Mouse (Mus musculus): Measurements from ENCODE around the gene Fh1.
A peak's percentile ranks its signal among the peaks of the same experiment; 100 is the strongest.

Fh1 gene

DNA sequence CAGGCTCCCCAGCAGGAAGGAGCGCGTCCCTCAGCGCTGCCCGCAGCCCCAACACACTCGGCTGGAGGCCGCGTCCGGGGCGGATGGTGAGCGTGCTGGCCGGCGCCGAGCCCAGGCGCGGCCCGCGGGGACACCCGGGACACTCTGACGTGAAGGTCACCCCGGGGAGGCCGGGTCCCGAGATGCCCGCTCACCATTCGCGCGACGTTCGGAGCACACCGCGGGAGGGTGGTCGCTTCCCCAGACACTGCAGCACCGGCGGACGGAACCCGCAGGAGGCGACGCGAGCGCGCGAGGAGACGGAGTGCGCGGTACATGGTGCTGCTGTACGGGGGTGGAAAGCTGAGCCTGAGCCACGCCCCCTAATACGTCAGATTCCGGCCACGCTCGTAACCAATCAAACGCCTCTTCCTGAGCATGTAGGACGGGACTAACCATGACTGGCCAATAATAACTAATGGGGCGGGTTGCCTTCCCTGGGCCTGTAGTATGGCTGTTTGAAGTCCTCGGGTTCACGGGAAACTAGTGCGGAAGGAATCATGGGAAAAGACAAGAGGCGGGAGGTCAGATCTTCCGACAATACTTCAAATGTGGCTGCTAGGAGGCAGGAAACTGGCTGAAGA is at the start of gene Fh1:
Gene Fh1 (minus strand): TSS at position 379 of the 623 bp plus-strand sequence.
- DNase-seq (ENCODE audit: low read depth) = peak; percentile 92

DNA sequence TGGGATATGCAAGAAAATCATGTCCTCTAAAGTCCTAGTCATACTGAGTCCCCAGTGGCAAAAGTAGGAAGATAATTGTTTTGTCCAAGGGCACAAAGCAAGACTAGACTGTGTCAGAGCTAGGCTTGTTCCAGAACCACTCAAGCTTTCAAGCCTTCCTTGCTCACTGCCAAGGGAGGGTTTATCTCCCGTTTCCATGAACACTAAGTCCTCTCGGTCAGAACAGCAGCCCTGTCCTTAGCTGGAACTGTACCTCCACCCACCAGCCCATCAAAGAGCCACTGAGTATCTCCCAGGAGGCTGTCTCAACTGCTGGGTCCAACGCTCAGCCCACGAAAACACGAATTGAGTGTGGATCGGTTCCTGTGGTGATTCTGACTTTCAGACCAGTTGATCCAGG is 49.7 kb upstream of the Fh1 start:
- DNase-seq (ENCODE audit: low read depth) = no peak

DNA sequence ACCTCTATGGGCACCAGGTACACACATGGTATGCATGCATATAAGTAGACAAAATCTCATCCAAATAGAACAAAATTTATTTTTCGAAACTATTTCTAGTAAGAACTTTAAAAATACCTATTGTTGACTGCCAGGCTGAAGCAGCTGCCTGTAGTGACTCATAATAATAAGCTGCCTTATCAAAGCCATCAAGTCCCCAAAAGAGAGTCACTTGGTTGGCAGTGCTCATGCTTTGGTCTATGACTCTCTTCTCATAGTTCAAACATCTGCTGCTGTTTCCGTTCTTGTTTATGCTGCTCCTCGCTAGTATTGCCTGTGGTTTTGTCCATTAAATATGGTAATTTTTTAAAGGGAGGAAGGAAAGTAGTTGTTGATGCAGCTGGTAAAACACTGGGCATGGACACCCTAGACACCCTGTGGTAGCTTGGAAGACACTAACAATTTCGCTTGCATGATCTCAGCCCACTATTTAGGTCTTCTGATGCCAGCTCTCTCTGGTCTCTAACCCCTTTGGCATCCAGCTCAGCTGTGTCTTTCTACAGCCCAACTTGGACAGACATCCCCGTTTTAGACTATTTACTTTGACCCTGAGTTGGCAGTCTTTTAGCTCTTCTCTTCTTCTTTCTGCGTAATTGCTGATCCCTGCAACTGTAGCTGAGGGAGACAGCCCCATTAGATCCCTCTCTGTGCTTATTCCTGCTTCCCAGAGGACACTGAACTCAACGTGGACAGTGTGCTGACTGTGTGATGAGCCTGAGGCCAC is 48.3 kb upstream of the Fh1 start:
- no peak for DNase-seq (ENCODE audit: low read depth)

DNA sequence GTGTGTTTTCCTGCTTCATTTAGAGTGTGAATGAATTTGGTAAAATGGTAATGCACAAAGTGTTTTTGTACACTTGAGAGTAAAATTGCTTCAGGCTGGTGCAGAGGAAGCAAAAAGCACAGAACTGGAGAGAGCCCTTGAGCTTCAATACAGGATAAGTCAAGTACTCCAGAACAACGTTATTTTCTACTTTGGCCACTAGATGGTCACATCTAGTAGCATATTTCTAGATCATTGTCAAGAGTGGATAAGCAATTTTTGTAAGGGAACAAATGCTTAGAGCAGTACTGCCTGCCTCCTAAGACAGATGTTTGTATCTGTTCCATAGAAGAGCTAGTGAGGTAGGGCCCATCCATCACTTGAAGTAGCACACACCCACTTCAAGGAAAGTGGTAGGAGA is 46.2 kb upstream of the Fh1 start:
- no peak for DNase-seq (ENCODE audit: low read depth)

DNA sequence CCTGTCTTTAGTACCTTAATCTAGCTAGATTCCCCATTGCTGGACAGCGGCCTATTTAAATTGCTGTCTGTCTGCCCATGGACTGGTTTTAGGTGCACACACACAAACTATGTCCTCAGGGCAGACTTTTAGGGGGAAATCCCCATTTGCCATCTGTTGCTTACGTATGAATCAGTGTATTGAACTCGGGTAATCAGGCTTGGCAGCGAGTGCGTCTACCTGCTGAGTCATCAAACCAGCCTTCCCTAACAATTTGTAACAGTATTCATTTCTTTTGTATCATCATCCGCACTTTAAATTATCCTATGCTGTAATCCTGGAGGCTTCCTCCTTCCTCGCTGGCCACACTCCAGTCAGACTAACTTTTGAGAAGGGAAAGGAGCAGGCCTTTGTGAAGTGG is 44.6 kb upstream of the Fh1 start:
- no peak for DNase-seq (ENCODE audit: low read depth)

DNA sequence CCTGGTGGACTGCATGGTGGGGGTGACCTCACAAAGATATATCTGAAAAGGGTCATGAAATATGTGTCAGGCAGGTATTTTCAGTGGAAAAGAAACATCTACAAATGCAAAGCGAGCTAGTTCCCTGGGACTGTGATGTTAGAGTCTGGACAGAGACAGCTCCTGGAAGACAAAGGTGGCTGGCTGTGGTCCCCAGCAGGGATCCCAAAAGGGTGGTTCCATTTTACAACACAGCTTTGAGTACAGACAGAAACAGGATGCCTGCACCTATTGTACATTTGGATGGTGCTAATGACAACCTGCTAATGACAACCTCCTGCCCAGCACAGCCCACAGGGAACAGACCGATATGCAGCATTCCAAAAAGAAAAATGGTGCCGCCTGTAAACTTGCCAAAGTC is 44.0 kb upstream of the Fh1 start:
- DNase-seq (ENCODE audit: low read depth) = no peak

DNA sequence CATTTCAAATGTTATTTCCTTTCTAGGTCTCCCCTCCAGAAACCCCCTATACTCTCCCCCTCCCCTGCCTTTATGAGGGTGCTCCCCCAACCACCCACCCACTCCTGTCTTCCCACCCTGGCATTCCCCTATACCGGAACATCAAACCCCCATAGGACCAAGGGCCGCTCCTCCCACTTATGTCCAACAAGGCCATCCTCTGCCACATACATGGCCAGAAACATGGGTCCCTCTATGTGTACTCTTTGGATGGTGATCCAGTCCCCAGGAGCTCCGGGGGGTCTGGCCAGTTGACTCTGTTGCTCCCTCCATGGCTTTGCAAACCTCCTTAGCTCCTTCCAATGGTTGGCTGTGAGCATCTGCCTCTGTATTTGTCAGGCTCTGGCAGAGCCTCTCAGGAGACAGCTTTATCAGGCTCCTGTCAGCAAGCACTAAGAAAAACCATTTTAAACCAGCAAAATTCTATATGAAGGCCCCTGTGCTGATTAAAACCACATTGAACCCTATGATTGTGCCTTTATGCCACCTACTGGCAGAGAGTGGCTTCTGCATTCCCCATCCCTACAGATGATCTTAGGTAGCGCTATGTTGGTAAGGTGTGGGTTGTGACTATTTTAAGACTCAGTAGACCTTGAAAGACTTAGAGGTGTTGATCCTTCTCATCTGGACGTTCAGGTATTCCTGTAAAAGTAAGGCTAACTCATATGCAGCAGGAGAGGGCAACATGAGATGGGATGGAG is 43.4 kb upstream of the Fh1 start:
- peak; percentile 13 for DNase-seq (ENCODE audit: low read depth)

DNA sequence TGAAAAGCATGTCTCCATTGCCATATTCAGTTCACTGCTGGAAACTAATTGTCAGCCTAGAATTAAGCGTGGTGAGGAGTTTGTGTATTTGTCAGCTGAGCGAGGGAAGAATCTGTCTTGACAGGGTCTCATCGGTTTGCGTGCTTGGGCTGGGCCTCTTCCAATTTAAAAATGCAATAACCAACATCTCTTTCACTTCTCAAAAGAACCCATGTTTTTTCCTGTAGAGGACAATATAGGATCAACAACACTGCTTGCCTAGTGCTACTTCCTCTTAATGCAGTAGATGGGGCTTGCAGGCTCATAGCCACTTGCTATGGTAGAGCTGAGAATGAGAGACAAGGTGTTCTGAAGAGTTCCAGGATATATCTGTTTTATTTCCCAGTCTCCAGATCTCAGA is 34.5 kb upstream of the Fh1 start:
- no peak for DNase-seq (ENCODE audit: low read depth)

DNA sequence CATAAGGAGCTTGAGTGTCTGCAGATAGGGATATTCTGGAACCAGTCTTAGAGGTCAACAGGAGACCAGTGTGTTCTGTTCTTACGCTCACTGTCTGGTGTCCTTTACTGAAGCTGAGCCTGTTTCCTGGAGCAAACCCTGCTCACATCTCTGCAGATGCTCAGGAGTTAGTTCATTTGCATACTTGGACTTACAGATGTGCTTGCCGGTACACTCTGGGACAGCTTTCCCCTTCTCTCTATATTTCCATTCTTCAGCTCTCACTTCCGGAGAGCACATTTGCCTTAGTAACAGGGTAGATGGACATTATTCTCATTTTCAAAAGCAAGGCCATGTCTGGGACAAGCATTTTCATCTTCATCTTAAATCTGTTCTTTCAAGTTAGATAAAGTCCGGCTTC is 23.2 kb upstream of the Fh1 start:
- DNase-seq (ENCODE audit: low read depth) = no peak

DNA sequence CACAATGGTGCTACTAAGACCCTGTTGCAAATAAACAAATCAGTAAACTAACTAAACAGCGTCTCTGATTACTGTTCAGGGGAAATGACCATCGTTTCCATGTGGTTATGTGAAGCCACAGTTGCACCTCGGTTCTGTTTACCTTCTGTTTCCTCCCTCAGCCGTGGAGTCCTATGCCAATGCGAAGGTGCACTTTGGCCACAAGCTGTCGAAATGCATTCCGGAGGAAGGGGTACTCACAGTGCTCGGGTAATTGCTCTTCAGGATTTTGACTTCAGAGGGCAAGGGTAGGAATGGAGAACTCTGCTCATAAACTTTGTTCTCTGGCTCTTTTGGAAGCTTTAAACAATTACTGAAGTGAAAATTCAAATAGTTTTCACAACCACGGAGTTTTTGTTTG is 21.5 kb upstream of the Fh1 start:
- no peak for DNase-seq (ENCODE audit: low read depth)

DNA sequence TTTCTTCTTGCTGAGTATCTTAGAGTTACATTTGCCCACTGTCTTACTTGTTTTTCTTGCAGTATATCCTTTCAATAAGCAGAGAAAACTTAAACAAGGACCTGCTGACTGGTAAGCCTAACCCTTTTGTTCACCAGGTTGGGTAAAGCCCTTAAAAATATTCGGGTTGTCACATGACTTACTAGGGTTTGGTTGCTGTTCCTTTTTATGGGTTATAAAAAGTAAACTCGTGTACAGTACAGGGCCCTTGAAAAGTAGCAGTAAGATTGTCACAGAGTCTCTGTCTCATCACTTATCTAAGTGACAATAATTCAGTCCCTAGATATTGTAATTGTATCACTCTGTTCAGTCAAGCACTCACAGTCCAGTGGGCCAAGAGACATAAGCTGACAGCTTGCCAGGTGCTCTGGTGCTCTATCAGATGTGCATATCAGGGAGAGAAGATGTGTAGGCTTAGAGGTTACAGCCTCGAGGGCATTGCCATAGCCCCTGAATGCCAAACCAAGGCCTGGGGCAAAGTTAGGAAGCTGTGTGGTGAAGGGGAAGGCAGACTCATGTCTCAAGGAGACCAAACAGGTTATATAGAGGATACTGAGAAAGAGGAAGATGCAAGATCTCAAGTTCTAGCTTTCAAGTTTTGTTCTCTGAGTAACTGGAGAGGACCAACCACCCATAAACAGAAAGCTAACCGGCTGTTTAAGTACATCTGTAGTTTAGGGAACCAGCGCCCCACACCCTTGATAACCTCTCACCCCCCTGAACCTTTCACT is 18.2 kb upstream of the Fh1 start:
- DNase-seq (ENCODE audit: low read depth) = no peak

DNA sequence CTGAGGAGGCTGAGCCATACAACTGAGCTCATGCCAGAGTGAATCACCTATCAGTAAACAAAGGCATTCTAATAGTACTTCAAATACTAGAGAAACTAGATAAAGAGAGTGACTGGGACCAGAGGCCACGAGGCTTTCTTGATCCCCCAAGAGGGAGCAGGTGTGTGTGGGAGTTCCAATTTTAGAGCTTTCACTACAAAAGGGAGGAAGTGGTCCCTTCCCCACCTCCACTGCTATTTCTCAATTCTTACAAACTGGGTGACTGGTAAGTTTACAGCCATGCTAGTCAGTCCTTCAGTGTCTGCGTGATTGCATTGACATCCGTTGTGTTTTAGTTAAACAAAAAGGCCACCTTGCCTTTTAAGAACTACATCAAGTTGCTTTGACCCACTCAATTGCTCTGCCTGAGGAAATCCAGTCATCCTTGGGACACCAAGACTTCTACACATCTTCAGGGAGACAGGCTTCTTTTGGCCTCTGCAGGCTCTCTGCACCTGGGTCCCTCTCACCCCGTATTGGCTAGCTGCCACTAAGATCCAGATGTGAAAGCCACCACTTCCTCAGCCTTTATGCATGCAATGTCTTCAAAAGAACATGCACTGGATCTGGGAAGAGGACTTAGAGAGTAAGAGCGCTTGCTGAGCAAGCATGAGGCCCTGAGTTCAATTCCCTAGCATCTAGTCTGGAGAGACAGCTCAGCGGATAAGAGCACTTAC is 15.2 kb upstream of the Fh1 start:
- no peak for DNase-seq (ENCODE audit: low read depth)

DNA sequence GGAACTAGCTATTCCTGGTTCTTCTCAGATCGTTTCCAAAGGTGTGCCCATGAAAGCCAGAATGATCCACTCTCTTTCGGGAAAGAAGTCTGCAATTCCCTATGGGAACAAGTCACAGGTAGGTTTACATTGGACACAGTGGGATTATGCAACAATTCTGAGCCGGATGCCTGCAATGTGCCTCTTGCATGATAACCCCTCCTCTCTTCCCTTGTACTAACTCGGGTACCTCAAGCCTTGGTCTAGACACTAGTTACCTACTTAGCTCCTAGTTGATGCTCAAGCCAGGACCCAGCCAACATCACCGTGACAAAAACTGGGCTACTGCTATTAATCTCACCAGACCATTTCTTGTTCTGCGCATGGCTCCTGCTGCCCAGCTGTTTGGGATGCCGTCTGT is 13.6 kb upstream of the Fh1 start:
- DNase-seq (ENCODE audit: low read depth) = no peak

DNA sequence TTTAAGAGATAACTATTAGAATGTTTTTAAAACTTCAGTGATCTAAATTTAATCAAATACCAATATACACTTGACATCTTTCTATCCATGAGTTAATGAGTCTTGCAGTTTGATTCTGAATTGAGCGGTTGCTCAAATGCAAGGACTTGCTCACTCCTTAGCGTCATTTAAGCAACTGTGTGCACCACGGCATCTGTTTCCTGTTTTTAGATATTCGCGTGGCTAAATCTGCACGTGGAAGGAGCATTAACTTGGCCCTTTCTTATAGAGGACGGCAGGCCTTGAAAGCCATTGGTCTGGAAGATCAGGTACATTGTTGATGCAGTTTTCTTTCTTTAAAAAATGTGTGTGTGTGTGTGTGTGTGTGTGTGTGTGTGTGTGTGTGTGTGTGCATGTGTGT is 12.2 kb upstream of the Fh1 start:
- DNase-seq (ENCODE audit: low read depth) = no peak

DNA sequence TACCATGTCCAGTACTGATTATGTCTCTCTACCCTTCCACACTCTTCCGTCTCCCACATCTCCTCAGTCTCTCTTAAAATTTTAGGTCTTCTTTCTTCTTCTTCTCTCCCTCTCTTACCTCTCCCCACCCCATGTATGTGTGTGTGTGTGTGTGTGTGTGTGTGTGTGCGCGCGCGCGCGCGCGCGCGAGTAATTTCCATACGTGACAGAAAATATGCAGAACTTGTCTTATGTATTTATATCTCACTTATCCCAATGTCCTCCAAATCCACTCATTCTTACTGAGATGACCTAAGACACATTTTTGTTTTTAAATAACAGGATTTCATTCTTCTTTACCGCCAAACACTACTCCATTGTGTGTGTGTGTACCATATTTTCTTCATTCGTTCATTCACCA is 7.0 kb upstream of the Fh1 start:
- no peak for DNase-seq (ENCODE audit: low read depth)

DNA sequence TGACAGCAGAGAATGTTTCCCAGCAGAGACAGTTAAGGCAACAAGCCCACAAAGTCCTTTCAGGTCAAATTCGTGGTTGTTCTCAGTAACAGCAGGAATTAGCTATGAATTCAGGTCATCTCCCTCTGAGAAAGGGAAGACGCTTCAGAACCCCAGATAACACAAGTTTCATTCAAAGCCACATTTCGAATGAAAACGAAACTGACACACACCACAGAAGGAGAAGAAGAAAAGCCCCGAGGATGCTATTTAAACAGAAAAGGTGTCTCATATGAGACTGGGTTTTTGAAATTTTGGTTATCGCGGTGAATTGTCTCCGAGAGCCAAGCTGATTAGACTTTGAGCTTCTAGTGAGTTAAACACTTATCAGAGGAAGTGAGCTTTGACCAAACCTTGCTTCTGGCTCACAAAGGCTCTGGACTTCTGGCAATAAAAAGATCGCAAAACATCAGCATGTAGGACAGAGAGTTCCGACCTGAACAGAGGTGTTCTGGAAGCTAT is 6.3 kb upstream of the Fh1 start:
- DNase-seq (ENCODE audit: low read depth) = no peak

DNA sequence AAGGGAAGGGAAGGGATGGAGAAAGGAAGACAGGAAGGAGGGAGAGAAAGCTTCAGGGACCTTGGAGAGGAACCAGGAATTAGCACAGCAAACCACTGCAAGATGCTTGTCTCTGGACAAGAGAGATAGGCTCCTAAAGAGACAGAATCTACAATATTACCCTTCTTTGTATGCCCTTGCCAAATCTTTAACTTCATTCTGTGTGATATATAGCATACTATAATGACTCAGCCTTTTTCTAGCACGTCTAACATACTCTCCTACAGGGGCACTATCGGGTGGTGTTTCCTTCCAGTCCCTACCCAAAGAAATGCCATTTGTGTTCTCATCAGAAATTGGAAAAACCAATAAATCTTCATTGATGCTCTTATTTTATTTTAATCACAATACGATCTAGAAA is 5.6 kb upstream of the Fh1 start:
- no peak for DNase-seq (ENCODE audit: low read depth)

DNA sequence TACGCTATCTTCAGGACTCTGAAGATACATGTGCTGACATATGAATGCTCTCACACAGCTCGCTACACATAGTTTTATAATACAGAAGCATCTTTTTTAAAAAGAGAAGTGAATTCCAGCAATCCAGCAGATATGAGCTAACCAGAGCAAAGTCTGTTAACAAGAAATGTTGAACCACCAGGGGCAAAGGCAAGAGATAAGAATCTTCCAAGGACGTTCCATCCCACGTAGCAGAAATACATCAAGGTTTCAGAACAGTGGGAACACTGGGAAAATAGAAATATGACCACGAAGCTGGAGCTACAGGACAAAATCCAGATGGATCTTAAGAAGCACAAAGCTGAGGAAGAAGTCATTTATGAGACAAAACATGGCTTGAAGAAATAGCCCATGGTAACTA is 4.9 kb upstream of the Fh1 start:
- no peak for DNase-seq (ENCODE audit: low read depth)

DNA sequence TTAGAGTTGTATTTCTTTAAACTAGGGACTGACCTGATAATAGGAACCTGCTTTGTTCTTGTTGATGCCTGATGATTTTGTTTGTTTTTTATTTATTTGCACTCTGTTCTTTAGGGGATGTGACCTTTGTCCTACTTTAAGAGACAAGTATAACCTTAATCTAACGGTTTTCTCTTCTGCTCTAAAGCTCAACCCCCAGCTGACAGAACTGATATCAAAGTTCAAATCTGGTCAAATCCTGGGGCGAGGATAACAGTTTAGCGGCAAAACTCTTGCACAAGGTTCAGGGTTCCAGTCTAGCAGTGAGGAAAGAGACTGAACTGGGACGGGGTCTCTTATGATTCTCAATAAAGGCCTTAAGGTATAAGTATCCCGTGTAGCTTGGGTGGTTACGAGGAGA is 3.8 kb upstream of the Fh1 start:
- DNase-seq (ENCODE audit: low read depth) = no peak

DNA sequence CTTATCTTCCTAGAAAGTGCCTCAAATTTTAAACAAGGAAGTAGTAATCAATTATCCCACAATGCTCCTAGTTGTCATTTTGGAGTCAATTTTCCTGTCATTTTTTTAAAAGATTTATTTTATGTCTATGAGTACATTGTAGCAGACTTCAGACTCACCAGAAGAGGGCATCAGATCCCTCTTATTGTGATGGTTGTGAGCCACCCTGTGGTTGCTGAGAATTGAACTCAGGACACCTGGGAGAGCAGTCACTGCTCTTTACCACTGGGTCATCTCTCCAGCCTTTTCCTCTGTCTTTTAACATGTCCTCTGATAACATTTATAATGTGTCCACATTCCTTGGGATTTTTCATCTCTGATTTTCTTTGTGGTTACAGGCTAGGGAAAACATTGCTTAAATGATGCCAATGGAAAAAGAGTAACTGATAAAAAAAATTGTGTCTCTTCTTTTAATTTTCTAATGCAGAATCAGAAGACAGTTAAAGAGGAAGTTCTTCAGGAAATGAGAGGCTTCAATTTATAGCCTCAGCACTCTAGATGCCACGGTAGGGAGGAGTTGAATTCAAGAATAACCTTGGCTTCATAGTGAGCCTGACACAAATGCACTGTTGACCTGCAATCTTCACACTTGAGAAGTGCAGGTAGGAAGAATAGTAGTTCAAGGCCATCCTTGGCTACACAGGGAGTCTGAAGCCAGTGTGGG is 706 bp upstream of the Fh1 start:
- DNase-seq (ENCODE audit: low read depth) = no peak

DNA sequence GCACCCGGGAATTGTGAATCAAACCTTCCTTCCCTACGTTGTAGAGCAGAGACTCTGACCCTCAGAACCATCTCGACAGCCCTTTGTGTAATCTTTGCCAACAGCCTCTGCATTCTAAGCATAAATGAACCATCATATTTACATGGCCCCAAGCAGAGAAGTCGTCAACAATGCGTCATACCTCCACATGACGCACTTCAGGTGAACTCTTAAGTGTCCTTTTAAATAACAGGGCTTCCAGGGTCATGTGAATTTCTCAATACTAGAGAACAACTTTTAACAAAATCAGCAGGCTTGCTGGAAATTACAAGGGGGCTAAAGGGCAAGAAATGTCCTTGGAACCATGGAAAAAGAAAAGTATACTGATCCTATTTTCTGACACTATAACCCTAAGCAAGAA is 1.8 kb downstream of the Fh1 start:
- DNase-seq (ENCODE audit: low read depth) = no peak
